Mouse (Mus musculus): Measurements from ENCODE around the gene Tax1bp3. TPM values are rescaled to one million over a fixed set of nuclear protein-coding genes. Genes with fewer than 3 reads are reported as not detected.

The Tax1bp3 gene
- total RNA-seq, 4 experiments from 2014 or later, result 9.9 to 12.1 (median 11.0) TPM

DNA sequence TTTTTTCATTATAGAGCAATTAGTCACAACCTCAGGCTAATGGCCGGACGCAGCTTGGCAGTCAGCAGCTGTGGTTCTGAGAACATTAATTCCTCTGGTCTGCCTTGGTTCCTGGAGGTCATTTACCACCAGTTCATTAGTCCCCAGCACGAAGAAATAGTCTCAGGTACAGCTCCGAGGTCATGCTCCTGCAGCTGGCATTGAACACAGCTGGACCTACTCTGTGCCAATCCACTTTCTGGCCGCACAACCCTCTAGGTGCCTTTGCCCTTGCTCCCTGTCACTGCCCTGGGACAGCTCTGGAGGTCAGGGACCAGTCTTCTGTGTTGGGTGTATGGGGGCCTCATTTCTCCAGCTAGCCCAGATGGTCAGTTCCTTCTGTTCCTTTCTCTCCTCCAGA, 52.0 kb downstream of the Tax1bp3 start:
- no peak for DNase-seq (ENCODE audit: low spot score in 2 of 2)

DNA sequence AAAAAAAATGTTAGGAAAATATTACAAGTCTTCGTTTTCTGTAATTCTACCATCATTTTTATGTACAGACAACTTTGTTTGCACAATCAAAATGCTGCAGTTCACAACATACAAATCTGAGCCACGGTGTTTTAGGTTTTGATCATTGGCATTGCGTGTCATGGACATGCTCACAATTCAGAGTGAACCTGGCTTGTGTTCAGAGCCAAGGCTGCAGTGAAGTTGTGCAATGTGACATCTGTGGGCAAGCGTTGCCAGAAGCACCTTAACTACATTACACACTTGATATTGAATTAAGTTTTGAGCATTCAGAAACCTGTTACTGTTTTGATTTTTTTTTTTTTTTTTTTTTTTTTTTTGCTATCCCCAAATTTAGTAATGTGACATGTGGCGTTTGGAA, 53.2 kb downstream of the Tax1bp3 start:
- no peak for DNase-seq (ENCODE audit: low spot score in 2 of 2)

DNA sequence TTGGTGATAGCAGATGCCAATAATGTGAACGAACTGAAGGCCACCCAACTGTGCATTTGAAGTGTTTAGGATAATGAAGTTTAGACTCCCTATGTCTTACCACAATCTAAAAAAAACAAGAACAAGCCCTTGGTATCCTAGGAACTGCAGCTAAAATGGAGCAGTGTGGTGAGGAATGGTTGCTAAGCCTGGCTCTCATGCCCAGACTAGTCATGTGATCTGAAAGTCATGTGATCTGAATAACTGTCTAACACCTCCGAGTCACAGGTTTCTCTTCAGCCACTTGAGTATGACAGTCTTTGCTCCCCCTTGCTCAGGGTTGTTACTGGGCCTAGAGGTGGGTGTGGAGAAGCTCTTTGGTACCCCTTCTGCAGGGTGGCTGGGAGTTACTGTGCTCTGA, 55.6 kb downstream of the Tax1bp3 start:
- DNase-seq (ENCODE audit: low spot score in 2 of 2), result no peak

Other genes starting within 250 kb of the Tax1bp3 start
- gene Atp2a3, start 215.9 kb upstream of the Tax1bp3 start, total RNA-seq (2022), result 1 to 10 TPM; 6.5 to 8.0 (median 7.1) TPM
- gene P2rx1, start 178.0 kb upstream of the Tax1bp3 start, total RNA-seq (2022), result under 1 TPM; 0.21 to 0.89 (median 0.41) TPM
- 100 to 1,000 TPM; 107 to 111 (median 108) TPM for gene Camkk1, start 158.1 kb upstream of the Tax1bp3 start, total RNA-seq (2022)
- 1 to 10 TPM; 8.4 to 9.4 (median 9.2) TPM for gene Ncbp3, start 129.3 kb upstream of the Tax1bp3 start, total RNA-seq (2022)
- under 1 TPM; 0.18 to 0.37 (median 0.29) TPM for gene Itgae, start 86.5 kb upstream of the Tax1bp3 start, total RNA-seq (2022)
- gene Haspin, start 38.8 kb upstream of the Tax1bp3 start, total RNA-seq (2022), result under 1 TPM in 3 of 4 experiments, not detected in 1; 0.14 to 0.30 (median 0.22) TPM
- gene P2rx5, start 16.7 kb upstream of the Tax1bp3 start, total RNA-seq (2022), result 1 to 10 TPM in 2 of 4 experiments, under 1 TPM in 2; 0.70 to 1.4 (median 0.97) TPM
- 10 to 100 TPM; 39.9 to 46.8 (median 42.9) TPM for gene Emc6, start within 50 bp of the Tax1bp3 start, total RNA-seq (2022)
- 10 to 100 TPM; 17.2 to 24.7 (median 19.9) TPM for gene Ctns, start 22.0 kb downstream of the Tax1bp3 start, total RNA-seq (2022)
- 1 to 10 TPM; 3.2 to 4.1 (median 3.7) TPM for gene Shpk, start 22.4 kb downstream of the Tax1bp3 start, total RNA-seq (2022)
- gene Trpv1, start 57.2 kb downstream of the Tax1bp3 start, total RNA-seq (2022), result under 1 TPM in 1 of 4 experiments, not detected in 3; 0.16 TPM
- under 1 TPM; 0.43 to 0.59 (median 0.47) TPM for gene Trpv3, start 90.3 kb downstream of the Tax1bp3 start, total RNA-seq (2022)
- gene Aspa, start 152.5 kb downstream of the Tax1bp3 start, total RNA-seq (2022), result 10 to 100 TPM; 20.9 to 29.6 (median 25.7) TPM
- gene Gm49340, start 152.7 kb downstream of the Tax1bp3 start, total RNA-seq (2022), result not detected
- gene Spata22, start 152.7 kb downstream of the Tax1bp3 start, total RNA-seq (2022), result not detected
- gene Olfr20, start 173.7 kb downstream of the Tax1bp3 start, total RNA-seq (2022), result not detected
- not detected for gene Olfr376, start 194.2 kb downstream of the Tax1bp3 start, total RNA-seq (2022)
- not detected for gene Olfr1, start 222.5 kb downstream of the Tax1bp3 start, total RNA-seq (2022)

Data from left cerebral cortex, adult 8-10 months (tissue).